Mouse (Mus musculus) Muller cell, postnatal 12 days (primary cell): ENCODE results near the gene Rps6kc1.

ENCODE experiments used
- DNase-seq: peaks from one replicate; pipeline ENCODE4 v3.0.0-alpha.2; 2015; ENCODE audit errors: inconsistent ontology term

Gene Rps6kc1

DNA sequence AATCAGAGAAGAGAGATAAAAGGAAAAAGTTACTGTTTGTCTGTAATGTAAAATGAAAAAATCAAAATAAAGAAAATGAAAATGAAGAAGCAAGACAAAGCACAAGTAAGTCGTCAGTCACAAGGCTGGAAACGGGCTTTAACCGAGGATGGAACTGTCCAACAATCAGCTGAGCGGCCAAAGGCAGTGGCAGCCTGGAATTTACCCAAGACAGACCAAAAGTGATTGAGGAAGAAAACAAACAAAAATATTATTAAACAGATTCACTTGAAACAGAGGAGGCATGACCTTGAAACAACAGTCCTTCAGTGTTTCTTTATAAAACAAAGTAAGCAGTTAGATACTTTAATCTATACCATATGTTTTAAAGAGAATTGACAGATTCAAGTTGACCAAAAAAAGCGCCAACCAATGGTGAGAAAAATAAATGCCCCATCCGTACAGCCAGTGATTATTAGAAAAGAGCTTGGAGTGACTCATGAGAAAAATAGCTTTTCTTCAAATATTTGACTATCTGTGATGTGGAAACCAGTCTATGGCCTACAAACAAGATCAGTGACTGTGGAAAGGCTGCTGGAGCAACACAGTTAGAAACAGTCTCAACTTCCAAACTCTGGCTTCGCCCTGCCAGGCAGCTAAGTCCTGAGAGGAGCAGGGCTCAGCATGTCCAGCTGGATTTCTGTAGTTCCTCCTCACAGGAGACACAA, 77.2 kb downstream of the Rps6kc1 start:
- DNase-seq = peak; percentile 65

DNA sequence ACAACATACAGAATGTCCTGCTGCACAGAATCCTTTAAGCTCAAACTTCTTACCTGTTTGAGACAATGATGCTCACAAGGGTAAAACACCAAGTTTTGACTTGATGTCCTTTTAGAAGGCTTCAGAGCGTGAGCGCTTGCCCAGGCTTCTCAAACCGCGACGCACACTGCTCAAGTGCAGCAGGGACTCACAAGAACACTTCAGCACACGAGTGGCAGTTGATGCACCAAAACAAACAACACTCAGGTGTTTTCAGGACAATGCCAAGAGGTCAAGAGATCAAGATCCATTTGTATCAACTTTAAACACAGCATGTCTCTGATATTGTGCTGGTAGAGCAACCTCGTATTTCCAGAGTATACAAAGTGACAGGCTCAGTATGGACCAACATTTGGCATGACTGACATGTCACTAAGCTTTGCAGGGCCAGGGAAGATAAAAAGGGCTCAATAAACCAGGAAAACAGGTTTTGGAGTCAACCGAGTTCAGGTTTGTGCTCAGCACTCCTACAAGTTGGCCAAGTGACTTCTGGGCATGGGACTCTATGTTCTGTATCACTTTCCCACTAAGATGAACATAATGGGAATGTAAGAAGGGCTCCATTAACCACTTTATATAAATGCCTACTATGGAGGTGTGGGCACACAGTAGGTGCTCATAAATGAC, 78.5 kb downstream of the Rps6kc1 start:
- no peak for DNase-seq

DNA sequence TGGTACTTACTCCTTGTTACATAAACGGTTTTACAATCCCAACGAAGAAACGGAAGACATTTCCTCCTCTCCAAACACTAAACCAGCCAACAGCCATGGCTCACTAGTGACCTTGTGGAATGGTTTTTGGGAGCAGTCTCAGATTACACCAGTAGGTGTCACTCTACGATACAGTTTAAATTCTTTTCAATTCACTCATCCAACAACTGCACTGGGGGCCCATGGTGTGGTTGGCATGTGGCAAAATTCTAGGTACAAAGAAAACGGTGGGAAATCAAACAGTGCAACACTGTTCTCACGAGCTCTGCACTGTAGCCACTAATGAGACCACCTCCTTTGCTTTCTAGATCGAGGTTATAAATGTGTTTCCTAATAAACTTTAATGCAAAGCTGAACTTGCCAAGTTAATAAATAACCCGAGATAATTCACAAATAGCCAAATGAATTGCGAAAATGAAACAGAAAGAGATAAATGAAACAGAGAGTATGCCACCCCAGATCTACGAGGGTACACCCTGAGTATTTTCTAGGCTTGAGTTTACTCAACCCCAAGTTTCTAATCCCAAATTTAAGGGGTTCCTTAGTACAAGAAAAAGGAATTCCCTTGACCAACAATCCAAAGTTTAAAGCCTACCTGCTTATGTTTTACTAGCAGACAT, 79.6 kb downstream of the Rps6kc1 start:
- peak; percentile 57 for DNase-seq

DNA sequence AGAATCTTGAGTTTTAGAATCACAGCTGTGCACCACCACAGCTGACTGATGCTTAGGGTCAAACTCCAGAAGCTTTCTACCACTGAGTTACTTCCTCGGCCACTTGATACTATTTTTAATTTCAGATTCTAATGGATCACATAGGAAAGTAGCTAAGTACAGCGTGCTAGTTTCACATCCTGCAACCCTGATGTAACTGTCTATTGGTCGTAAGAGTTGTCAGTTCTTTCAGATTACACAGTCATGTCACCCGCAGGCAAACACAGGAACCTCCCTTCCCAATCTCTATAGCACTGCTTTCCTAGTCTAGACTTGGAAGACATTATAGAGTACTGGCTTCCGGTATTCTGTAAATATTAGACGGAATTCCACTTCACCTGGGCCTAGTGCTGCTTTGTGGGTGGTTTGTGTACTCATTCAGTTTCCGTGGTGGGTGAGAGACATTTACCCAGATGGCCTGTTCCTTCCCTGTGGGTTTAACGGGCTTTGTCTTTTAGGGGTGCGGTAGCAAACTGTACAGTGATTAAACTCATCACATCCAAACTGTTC, 85.0 kb downstream of the Rps6kc1 start:
- DNase-seq = no peak

GRCm38 (mm10) chr1:190823745-190824144, 87.8 kb downstream of the Rps6kc1 start:
- DNase-seq = no peak

DNA sequence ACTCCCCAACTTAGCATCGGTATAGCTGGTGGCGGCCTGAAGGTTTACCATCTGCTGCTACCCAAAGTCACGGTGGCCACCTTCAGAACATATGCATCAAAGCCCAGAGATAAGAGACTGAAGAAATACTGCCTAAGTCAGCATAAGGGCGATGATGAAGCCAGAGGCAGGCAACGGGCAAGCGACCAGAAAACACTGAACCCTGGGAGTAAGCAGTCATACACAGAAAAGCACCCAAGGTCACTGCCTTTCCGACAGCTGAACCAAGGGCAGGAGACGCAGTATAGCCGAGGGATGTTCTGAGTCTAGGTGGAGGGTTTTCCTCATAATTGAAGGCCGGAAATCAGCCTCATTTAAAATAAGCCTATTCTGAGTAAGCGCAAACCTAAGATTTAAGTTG, 95.4 kb downstream of the Rps6kc1 start:
- DNase-seq = no peak

- DNase-seq = no peak
Measured at GRCm38 (mm10) chr1:190810408-190810807, 101.2 kb downstream of the Rps6kc1 start.

DNA sequence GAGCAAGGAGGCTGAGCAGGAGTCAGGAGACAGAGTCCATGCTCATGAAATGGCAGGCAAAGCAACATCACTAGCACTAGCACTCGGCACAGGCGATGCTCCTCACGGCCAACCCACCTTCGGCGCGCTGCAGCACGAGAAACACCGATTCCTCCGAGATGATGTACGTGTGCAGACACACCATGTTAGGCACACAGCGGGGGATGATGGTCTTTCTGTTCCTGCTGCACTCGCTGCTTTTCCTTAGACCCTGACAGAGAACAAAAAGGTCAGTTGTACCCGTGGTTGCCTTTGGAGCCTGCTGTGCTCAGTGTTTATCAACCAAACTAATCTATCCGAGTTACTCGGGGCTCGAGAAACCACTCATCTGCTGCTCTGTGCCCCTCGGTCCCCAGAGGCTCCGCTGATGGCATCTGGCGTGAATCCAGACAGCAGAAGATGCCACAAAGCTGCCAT, 102.8 kb downstream of the Rps6kc1 start:
- DNase-seq = peak; percentile 22

DNA sequence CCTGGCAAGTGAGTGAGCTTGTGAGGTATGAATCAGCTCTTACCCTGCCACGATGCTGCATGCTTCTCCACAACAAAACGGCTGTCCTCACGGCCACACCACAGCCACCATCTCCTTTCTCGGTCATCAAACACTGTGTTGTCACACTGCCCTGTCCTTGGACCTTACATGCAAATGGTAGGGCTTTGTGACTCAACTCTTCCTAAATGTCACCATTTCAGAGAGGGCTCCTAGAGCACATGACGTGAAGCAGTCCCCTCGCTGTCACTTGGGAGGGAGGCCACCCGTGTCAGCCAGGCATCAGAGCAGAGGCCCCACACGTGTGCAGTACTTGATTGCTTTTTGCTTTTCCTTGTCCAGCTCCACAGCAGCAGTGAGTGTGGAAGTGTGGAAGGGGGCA, 104.8 kb downstream of the Rps6kc1 start:
- no peak for DNase-seq

DNA sequence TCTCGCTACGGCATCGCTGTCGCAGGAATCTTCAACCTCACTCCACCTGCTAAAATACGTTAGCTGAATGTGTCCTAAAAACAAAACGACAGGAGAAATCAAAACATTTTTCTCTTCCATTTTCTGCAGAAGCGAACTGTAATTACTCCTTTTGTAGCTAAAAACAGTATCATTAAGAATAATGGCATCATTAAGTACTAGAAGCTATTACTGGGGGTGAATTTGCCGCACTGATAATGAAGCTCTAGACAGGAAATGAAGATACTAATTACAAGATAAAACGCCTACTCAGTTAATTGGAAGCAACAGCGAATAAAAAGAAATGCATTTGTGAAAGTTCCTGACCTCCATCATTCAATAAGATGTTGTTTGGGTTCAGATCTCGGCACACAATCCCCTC, 112.9 kb downstream of the Rps6kc1 start:
- DNase-seq = peak; percentile 47

- DNase-seq = no peak
Measured at GRCm38 (mm10) chr1:190797483-190798058, 114.0 kb downstream of the Rps6kc1 start.

DNA sequence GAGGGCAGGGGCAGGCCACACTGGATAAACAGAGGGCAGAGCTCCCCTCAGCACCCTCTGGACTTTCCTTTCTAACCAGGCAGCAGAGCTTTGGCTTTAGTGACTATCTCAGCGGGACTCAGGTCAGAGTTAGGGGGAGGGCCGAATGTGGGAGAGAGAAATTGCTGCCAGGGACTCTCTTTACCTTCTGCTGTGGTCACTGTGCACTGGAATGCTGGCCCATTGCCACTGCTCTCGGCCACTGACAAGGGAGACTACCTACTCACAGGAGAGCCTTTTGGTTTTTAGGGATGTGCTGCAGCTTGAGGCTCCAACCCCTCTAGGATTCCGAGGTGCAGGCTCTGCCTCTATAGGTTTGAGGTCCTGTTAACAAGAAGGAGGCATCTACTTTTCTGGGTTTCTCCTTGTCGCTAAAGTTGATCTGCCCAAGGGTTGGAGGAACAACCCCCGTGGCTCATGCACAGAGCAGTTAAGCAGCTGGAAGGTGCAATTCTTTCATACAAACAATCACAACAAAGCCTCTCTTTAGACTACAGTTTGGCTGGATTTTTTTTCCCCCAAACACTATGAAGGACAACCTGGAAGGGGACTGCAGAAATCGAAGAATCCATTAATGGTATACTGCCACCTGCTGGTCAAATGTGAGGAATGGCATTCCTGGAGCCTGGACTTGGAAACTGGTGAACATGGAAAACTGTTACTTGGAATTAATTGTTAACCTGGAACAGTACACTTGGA, 114.7 kb downstream of the Rps6kc1 start:
- DNase-seq = peak; percentile 63

DNA sequence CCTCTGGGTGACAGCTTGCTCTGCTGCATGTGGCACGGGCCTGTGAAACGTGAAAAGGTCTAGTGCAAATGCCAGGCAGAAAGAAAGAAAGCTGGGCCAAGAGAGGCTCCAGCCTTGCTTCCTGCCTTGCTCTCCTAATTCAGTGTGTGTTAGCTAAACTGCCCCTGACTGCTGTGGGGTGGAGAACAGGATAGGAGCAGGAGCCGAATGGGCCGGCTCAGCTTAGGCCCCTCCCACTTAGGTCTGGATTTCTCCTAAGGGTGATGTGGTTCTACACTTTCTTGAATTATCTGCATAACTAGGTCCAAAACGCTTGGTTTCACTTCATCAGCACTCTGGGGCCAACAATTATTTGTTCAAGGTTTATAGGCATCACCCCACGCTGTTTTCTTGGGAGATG, 119.9 kb downstream of the Rps6kc1 start:
- no peak for DNase-seq

DNA sequence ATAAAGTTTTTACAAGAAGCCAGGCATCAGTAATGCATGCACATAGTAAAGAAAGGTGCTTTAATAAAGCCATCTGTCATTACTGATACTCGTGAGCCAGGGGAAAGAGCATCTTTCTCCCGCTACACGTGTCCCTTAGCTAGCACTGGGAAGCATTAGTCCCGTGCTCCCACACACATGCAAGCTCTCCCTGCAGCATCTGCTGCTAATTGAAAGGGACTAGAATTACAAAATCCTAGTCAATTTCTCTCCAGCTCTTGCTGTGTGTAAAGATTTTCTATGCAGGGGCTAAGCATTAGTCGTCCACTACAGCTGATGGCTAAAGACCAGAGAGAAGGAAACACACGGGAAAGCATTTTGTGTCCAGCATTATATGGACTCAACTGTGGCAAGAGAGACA, 120.8 kb downstream of the Rps6kc1 start:
- no peak for DNase-seq

DNA sequence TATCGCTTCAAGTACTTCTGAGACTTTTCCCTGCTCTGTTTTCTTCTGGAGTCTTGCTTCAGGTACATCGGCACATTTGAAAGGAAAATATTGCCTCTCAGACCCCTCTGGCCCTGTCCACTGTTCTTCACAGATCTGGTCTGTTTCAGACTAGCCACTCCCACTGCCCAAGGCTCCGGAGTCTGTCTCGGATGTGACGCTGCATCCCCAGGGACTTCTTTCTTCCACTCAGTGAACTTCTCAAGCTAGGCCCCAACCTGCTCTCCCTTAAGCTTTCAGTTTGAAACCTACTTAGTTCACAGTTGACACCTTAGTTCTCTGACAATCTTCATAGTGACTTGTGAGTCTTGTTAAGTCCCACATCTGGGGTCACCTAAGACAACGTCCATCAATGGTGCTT, 133.9 kb downstream of the Rps6kc1 start:
- DNase-seq = no peak

DNA sequence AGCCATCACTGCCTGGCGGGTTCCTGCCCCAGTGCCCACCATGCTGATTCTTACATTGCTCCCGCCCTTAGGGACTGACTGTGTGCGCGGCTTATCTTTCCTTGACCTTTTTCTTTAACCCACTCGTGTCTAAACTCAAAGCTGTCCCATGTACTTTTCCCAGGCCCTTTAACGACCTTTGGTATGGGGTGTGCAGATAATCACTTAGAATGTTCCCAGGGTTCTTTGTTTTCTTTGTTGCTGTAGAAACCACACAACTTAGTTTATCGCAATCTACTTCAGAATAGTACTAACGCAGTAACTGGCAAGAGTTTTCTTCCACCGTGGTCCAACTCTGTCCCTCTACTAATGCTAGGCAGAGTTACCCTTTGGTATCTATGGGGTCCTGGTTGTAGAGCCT, 135.3 kb downstream of the Rps6kc1 start:
- DNase-seq = no peak

DNA sequence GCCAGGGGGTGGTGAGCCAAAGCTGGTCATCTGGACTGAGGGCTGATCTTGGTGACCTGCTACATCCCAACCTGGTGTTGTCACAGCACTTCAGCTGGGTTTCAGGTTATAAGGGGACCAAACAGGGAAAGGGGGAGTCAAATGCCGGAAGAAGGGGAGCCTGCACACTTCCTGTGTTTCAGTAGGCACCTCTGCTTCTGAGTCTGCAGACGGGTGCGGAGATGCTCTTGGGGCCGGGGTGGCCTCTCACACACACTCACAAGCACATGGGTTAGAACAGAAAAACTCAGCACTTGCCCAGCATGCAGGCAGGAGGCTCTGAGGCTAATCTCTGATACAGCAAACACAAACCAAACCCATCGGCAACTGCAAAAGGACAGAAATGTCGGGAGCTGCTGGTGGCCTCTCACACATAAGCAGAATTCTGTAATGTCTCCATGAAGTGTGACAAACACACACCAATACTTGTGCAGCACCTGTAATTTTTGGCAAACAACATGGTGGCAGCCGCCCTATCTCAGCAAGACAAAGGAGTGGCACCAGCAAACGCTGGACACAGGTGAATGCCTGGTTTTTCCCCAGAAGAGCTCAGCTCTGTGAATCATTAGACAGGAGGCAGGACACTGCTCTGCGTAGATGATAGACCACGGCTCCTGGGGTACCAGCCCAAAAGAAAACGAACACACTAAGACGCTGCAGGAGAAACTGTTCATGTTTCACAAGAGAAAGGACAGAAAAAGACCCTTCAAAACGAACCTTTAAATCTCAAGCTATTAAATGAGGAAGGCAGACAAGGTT, 139.3 kb downstream of the Rps6kc1 start:
- no peak for DNase-seq

DNA sequence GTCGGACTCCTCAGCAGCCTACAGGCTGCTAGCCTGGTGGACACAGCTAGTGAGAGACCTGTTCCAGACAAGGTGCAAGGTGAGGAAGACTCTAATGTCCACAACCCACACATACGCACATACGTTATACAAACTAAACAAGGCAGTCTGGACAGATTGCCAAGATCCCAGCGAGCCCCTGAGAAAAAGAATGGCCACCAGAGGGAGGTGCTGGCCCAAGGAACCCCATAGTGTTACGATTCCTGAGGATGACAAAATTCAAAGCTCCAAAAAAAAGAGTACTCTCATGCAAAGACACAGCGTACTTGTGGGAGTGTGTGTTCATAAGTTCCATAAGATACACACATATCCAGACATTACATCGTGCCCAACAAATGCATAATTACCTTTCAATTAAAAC, 141.8 kb downstream of the Rps6kc1 start:
- no peak for DNase-seq

GRCm38 (mm10) chr1:190768307-190768706, 143.3 kb downstream of the Rps6kc1 start:
- DNase-seq = no peak

DNA sequence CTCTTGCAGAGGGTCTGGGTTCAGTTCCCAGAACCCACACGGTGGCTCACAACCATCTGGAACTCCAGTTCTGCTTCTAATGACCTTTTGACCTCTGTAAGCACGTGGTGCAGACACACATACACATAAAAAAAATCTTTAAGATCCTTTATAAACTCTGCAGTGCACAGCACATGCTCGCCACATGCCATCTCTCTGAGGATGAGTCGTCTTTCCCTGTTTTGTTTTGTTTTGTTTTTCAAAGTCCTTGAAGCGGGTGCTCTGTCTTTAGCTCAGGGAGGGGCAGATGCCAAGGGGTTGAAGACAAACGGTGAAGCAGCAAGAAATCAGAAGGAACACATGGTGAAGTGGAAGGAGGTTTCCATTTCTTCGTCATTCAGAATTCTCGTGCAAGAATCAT, 143.9 kb downstream of the Rps6kc1 start:
- DNase-seq = no peak

DNA sequence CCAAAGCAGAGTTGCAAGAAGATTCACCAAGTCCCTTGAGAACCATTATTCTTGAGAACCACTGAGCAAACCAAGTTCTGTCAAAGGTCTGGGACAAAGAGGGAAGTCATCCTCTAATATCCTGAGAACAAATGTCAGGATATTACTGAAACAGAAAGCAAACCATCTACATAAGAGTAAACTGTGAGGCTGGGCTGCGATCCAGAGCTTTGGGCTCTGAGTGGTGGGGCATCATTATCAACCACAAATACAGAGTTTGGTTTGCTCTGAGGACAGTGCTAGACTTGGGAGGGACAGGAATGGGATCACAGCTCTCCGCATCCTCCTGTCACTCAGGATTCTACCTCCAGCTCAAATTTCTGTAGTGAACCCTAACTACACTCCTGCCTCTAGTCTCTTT, 144.8 kb downstream of the Rps6kc1 start:
- DNase-seq = no peak
